Mouse (Mus musculus) T-cell, adult 2 months (primary cell): ENCODE measurements around the gene 9230112D13Rik.
A peak's percentile ranks its signal among the peaks of the same experiment; 100 is the strongest.

Experiments used
- DNase-seq: peaks from one replicate; pipeline ENCODE4 v3.0.0; 2022; ENCODE audit warnings: low spot score

9230112D13Rik gene

GRCm38 (mm10) chr14:34540685-34541162, 18.1 kb upstream of the 9230112D13Rik start:
- no peak for DNase-seq

- DNase-seq, result no peak
These were observed 13.3 kb upstream of the 9230112D13Rik start for GRCm38 (mm10) chr14:34535883-34536282.

DNA sequence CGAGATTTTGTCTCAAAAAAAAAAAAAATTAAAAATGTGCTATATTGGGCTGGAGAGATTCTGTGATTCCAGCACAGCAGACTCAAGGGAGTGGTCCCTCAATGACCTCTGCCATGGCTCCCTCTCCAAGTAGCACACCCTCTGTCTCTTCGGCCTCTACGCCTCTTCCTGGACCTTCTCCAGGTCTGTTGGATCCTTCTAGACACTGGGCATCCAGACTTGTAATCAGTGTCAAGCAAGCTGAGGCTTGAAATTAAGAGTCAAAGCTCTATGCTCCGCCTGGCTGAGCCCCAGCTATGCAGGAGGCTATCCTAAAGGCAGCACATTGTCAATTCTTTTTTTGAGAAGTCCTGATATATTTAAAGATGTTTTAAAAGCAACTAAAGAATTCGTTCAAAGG, 10.9 kb upstream of the 9230112D13Rik start:
- no peak for DNase-seq

DNA sequence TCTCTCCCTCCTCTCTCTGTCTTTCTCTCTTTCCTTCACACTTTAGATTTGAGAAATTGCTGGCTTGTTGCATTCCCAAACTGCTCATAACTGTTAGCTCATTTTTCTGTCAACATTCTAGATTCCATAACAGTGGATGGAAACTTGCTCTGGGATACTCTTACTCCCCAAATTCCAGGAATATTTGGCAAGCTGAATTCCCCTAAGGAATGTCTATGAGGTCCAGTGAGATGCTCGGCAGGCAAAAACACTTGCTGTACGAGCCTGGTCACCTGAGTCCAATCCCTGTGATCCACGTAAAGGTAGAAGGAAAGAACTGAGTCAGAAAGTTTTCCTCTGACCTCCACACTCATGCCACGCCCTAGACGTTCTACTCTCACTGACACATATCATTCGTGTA, 9.9 kb upstream of the 9230112D13Rik start:
- no peak for DNase-seq

GRCm38 (mm10) chr14:34528804-34529203, 6.2 kb upstream of the 9230112D13Rik start:
- no peak for DNase-seq

DNA sequence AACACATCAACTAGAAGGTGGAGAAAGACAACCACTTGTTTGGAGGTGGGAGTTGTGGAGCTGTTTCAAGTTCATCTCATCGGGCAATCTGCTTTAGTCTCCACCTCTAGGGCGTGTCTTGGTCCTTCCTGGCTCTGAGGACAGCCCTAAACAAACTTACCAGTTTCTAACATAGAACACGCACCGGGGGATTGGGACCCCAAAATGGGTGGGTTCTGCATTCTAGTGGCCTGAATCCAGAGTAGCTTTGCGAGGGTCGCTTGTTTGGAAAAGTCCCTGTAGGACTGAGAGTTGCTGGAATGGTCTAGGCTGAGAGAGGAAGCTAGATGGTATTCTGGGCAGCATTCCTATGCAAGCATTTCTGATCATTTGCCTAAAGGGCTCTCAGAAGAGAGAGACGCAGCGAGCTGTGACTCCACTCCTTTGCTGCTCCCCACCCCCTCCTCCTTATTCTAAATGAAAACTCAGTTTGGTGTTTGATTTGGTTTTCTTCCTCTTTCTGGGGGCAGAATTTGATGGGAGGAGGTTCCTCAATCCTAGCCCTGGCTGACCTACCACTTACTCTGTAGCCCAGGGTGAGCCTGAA, 4.5 kb downstream of the 9230112D13Rik start:
- no peak for DNase-seq

DNA sequence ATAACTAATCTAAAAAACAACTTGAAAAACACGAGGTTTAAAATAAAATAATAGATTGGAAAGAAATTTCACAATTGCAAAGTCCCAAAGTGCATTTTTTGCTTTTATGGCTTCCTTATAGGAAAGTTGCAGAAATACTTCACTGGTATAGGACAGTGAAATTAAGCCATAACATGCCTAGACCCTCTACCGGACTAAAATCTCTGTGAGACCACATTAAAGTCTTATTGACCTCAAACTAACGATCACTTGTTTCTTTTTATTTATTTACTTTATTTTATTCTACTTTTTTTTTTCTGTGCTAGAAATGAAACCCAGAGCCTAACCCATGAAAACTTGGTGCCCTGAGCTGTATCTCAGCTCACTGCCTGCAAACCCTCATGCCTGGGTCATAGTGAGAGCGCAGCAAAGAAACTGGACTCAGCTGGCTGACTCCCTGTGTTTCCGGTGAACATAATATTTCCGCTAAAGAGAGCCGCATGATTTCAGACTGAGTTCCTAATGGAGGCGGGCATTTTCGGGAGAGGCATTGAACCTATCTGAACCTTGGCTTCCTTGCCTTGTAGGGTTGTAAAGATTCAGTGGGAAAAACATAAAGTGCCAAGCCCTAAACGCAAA, 5.5 kb downstream of the 9230112D13Rik start:
- DNase-seq, result no peak

DNA sequence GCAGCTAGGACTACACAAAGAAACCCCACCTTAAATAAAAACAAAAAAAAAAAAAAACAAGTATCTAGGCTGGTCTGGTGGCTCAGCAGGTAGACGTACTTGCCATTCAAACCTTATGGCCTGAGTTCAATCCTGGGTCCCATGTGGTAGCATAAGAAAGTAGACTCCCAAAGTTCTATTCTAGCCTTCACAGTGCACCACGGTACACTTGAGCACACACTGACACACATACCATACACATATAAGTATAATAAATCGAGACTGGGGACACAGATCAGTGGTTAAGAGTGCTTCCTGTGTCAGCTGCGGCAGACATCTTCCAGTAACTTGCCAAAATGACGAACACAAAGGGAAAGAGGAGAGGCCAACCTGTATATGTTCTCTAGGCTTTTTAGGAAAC, 6.7 kb downstream of the 9230112D13Rik start:
- DNase-seq, result no peak

- DNase-seq, result no peak
These were observed 8.5 kb downstream of the 9230112D13Rik start for GRCm38 (mm10) chr14:34514120-34514519.

DNA sequence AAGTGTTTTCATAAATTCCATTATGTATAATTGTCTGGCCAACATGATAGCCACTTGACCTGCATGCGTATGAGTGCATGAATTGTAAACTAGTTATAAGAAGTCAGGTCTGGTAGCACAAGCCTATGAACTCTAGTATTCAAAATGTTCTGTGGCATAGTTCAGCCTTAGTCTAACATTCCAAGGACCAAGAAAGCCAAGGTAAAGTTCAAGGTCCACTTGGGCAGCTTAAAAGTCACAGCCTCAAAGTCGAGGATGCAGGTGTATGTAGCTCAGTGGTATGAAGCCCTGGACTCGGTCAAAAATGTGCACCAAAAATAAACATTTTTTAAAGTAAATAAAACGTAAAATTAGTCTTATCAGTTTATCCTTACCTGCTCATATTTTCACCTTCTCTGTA, 10.0 kb downstream of the 9230112D13Rik start:
- no peak for DNase-seq

GRCm38 (mm10) chr14:34511901-34512300, 10.7 kb downstream of the 9230112D13Rik start:
- no peak for DNase-seq

GRCm38 (mm10) chr14:34508842-34509439, 13.7 kb downstream of the 9230112D13Rik start:
- DNase-seq, result no peak

DNA sequence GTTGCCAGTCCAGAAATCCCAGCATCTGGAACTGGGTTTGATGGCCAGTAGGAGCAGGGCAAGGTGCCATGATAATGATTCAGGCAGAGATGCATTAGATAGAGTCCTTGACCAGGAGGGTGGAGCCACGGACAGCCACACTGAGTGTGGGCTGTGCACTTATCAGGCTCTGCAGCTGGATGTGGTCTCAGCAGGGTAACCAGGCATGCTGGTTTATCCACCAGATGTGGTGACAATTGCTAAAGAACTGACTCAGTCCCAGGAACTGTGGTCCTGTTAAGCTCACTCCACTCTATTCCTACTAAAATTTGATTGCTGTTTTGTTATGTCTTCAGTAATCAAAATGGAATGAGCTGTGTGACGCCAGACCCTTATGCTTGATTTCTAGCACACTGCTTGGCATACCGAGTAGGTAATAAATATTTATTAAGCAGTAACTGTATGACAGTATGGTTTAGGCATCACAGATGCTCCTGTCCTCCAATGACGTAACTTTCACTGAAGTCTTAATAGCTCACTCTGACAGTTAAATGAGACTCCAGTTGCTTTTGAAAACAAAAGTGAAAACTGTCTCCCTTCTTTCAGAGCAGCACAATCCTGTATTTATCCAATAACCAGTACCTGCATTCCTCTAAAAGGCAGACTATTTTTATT, 14.3 kb downstream of the 9230112D13Rik start:
- no peak for DNase-seq

- no peak for DNase-seq
These were observed 17.3 kb downstream of the 9230112D13Rik start for GRCm38 (mm10) chr14:34505309-34505708.

DNA sequence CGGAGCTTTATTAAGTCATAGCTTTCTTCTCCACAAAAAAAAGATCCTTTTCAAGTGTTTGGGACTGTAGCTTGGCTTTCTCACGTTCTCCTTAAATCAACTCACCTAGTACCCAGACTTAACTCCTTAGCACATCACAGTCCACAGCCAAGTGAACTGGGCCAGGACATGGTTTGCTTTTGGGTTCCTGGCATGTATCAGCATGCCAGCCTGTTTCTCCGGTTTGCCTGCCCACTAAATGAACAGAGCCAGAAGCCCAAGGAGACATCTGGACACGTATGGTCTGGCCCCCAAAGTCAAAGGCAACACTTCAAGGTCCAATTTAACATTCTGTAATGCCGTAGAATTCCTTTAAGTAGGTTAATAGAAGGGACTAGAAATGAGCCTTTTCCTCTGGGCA, 18.2 kb downstream of the 9230112D13Rik start:
- DNase-seq, result no peak

- DNase-seq, result no peak
These were observed 18.8 kb downstream of the 9230112D13Rik start for GRCm38 (mm10) chr14:34503759-34504158.

GRCm38 (mm10) chr14:34503325-34503647, 19.3 kb downstream of the 9230112D13Rik start, which contains the start of gene Bmpr1a:
Bmpr1a (minus strand) TSS chr14:34503341.
- no peak for DNase-seq

GRCm38 (mm10) chr14:34502475-34503324, 19.9 kb downstream of the 9230112D13Rik start:
- peak; percentile 69 for DNase-seq

GRCm38 (mm10) chr14:34501804-34502474, 20.7 kb downstream of the 9230112D13Rik start:
- peak; percentile 31 for DNase-seq

GRCm38 (mm10) chr14:34501447-34501803, 21.2 kb downstream of the 9230112D13Rik start:
- no peak for DNase-seq

GRCm38 (mm10) chr14:34500309-34500708, 22.3 kb downstream of the 9230112D13Rik start:
- no peak for DNase-seq

- no peak for DNase-seq
These were observed 22.9 kb downstream of the 9230112D13Rik start for GRCm38 (mm10) chr14:34499664-34500063.
